Mouse (Mus musculus) right cerebral cortex, postnatal 36 days (tissue): ENCODE measurements around the gene Tspo.

Source experiments
- DNase-seq, 2 experiments: peaks; one replicate each; pipeline ENCODE4 v3.0.0; 2022; ENCODE audit warnings: low spot score in 2 of 2, mixed read lengths in 1 of 2

The Tspo gene

DNA sequence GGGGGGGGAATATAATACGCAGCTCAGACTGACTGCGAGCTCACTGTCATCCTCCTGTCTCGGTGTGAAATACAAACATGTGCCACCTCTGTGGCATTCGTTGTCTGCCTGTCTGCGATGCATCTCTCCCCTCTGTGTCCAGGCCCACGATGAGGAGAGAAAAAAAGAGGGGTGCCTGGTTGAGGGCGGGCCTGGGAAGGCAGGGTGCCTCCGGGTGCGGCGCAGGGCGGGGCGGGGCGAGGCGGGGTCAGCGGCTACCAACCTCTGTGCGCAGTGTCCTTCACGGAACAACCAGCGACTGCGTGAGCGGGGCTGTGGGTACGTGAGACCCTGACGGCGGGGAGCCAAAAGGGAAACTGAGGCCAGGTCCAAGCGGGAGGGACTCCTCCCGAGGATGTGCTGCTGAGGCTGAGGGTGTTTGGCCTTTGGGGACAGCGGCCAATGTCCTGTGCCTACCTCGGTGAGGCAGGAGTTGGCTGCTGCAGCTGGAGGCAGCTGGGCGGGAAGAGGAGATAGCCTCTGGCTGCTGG is at the start of gene Tspo, which contains the start of gene Mcat:
Tspo (plus strand) TSS at position 266 of the 530 bp plus-strand sequence.
Mcat (minus strand) TSS at position 461 of the 530 bp plus-strand sequence.
- DNase-seq: no peak

DNA sequence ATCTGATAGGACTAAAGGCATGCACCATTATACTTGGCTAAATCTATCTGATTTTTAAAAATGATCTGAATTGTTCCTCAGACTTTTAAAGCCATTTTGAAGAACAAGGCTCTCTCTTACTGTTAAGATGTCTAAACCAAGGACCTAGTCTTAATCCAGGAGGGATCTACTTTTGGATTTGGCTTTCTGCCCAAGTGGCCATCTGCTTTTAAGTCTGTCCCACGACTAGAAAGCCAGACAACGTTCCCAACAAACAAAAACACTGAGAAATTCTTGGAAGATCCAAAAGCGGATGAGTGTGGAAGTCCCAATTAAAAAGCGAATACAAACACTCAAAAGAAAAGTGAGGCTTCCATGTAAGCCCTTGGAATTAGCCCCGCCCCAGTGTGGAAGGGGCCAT is 48.4 kb upstream of the Tspo start:
- no peak for DNase-seq

DNA sequence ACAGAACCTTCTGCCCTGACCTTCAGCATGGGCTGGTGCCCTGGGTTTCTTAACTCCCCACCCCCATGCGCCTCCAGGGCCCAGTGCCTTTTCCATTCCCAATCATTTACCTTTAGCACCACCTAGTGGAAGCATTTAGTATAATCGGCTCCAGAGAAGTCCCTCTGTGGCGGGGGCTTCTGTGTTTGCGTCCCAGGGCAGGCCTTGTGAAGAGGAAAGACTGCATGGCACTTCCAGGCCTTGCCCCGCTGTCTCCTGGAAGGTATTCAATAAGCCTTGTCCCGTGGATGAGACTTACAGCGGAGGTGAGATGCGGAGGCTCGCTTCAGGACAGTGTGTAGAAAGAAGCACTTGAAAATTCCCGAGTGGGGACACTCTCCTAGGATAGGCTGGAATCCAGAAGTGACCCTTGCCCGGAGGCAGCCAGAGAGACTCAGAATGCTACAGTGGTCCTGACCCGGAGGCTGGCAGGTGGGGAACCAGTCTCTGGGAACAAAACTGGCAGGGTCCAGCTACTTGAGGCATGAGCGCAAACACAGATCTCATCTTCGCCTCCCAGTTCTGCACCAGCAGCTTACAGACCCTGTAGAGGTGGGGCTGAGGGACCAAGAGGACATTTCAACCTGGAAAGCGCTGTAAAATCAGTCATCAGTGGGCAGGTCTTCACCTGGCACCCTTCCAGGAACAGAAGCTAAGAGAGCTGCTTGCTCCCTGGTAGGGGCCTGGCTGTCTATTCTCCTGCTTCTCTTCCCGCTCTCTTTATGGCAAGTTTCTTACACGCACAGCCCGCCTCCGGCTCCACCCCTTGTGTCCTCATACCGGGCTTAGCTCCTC is 45.0 kb upstream of the Tspo start:
- peak in 1 of 2 experiments; percentile 19 for DNase-seq

DNA sequence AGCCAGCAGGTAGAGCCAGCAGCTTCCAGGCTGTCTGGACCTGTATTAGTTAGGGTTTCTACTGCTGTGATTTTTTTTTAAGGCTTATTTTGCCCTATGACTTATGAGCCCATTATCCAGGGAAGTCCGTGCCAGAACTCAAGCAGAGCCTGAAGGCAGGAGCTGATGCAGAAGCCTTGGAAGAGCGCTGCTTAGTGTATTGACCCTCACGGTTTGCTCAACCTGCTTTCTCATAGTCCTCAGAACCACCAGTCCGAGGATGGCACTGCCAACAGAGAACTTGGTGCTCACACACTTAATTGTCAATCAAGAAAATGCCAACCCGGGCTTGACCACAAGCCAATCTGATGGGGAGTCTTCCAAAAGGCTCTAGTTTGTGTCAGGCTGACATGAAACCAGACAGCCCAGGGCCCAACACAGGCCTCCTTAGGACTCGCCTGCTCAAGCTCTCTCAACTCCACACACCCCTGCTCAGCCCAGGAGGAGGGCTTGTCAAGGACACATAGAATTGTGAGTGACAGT is 42.5 kb upstream of the Tspo start:
- no peak for DNase-seq

DNA sequence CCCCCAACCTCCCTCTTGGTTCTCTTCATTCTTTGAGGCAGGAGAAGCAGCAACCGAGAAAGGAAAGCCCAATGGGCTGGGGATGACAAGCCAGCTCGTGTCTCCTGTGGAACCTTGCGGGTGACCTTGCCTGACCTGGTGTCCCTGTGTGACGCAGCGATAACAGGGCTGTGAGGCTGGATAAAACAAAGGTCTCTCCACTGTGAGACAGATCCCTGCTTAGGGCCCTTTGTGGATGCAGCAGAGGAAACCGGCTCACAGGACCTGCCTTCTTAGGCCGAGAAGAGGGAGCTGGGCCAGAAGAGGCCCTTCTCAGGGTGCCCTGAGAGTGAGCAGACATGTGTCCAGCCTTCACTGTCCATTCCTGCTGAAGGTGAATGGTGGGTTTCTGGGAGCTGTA is 40.2 kb upstream of the Tspo start:
- no peak for DNase-seq

DNA sequence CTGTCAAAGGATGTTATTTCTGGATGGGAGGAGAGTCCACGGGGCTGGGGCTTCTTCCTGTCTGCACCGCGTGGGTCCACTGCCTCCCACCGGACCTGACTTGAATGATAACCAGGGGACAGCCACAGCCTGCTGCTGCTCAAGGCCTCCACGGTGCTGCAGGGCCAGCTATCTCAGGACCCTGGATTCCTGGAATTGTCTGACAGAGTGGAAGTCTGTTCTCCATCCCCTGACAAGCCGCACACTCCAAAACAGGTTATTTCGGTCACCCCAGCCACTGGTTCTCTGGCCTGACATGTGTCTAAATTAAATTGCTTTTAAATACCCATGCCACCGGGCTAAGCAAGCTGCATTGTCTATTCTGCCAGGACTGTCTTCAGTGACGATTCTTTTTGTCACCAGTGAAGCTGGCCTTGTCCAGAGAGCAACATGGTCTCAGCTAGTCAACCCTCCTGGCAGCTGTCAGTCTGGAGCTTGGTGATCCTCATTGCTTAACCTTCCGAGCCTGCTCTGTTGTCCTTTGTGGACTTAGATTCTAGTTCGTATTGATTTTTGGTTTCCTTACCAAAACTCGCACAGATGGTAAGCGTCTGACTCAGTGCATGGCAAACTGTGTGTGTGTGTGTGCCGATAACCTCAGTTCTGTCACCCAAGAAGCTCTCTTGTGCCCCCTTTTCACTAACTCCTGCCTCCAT is 39.6 kb upstream of the Tspo start:
- DNase-seq: no peak

DNA sequence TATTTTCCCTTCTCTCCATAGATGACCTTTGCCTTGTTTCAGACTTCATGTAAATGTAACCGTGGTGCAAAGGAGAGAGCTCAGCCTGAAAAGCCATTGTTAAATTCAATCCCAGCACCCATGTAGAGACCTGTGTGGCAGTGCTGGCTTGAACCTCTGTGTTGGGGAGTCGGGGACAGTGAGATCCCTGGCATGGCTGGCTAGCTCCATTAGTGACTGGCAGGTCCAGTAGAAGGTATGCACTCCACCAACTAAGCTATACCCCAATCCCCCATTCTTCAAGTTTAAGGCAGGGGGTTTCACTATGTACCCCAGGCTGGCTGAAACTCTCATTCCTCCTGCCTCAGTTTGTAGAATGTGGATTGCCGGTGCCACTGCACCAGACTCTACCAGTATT is 39.1 kb upstream of the Tspo start:
- DNase-seq: no peak

DNA sequence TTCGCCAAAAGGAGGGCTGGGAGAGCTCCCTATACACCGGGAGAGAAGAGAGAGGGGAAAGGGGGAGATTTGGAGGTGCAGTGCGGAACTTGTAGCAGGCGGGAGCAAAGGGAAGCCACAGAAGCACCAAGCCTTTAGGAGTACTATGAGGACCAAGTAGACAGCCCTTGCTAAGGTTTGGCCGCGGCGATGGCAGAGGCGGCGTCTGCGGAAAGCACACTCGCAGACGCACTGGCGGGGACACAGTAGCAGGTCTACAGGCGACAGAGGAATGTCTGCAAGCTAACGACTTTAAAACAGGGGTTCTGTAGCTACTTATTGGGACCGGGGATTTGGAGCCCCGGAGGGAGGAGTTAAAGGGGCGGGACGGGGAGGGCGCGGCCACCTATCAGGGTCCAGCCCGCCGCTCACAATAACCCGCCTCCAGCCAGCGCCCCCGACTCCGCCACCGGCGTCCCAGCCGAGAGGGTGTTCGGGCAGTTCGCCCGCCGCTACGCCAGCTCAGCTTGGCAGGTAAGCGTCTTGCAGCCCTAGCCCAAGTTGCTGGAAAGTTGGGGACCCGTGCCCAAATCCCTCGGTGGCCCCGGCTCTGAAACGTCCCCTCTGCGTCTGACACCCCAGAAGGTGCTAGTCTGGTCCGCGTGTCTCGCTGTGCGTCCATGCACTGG is 36.8 kb upstream of the Tspo start, which contains the start of gene Bik:
Bik (plus strand) TSS at position 439 of the 668 bp plus-strand sequence.
- DNase-seq: no peak

DNA sequence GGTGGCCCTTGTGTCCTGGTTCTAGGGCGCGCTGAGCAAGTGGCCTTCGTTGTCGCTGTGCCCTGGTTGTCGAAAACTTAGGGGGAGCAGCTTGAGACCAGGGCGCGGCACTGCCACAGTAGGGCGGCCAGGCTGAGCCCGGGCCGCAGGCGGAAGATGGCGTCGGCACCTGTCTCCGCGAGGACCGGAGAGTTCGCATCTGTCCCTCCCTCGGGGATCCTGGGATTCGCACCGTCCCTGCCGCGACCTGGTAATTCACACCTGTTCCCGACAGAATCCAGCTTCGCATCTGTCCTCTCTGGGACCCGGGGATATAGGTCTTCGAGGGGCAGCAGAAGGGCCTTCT is 36.3 kb upstream of the Tspo start:
- no peak for DNase-seq

DNA sequence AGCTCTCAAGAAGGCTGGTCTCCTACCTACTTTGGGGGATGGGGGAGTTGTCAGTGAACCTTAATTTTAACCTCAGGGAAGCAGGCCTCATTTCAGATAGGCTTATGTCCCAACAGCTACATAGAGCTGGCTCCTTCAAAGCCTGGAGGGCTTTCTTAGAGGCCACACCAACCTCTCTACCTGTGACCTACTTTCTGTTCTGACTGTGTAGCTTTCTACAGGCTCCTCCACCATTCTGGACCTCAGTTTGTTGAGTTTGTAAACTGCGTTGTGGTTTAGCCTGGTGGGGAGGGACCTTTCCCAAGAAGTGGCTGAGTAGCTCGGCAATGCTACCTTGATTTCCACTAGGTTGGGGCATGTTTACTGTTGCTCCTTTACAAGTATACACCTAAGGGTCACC is 35.6 kb upstream of the Tspo start:
- no peak for DNase-seq

DNA sequence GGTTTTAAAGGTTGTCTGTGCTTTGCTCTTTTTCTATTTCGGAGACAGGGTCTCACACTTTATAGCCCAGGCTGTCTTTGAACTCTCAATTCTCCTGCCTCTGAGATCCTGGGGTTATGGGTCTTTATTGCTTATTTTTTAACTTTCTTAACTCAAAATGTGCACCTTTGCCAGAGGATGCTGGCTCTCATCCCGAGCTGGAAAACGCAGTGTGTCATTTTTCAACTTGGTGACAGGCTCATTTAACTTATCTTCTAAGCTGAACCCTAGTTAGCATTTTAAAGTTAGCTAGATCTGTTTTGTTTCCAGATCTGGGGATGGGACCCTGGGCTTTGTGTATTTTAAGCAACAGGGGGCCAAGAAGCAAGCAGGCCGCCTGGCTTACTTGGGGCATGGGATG is 34.5 kb upstream of the Tspo start:
- no peak for DNase-seq

DNA sequence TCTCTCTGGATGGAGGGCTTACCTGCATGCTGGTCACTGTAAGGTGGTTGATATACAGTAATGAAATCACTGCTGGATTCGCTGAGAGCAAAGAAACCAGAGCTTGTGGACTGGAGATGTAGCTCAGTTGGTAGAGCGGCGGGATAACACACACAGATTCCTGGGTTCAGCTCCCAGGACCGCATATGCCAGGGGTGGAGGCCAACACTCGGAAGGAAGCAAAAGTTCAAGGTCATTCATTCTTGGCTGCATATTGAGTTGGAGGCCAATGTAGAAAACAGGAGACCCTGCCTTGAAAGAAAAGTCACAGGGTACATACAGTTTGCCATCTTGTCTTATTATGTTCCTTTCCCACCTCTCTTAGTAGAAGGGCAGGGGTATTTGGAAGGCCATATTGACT is 33.6 kb upstream of the Tspo start:
- no peak for DNase-seq

DNA sequence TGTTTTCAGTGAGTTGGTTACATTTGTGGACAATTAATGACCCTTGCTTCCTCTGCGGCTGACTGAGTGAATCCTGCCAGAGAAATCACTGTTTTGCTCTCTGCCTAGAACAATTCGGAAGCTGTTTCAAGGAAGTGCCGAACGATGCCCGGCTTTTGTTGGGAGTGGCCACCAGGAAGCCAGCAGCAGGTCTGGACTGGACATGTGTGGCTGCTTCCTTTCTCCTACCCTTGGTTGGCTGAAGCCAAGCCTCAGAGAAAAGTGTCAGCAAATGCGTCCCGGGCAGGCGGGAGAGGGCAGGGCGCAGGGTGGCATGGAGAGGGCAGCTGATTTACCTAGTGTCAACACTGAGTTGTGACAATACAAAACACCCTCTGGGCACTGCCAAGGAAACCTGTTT is 33.2 kb upstream of the Tspo start:
- no peak for DNase-seq

DNA sequence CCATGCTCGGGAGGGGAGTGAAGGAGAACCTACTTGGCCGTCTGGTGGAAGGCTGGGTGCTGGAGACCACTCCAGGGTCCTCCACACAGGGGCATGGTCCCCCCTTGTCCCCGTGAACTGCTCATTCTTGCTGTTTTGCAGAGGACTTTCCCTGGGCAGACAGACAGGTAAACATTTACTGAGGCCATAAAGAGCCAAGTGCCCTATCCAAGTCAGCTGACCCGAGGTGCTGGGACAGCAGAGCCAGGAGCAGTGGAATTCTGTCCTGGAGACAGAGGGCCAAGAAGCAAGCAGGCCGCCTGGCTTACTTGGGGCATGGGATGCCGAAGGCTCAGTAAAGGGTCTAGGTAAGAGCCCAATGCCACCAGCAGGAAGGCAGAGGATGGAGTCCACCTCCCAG is 32.7 kb upstream of the Tspo start:
- no peak for DNase-seq

DNA sequence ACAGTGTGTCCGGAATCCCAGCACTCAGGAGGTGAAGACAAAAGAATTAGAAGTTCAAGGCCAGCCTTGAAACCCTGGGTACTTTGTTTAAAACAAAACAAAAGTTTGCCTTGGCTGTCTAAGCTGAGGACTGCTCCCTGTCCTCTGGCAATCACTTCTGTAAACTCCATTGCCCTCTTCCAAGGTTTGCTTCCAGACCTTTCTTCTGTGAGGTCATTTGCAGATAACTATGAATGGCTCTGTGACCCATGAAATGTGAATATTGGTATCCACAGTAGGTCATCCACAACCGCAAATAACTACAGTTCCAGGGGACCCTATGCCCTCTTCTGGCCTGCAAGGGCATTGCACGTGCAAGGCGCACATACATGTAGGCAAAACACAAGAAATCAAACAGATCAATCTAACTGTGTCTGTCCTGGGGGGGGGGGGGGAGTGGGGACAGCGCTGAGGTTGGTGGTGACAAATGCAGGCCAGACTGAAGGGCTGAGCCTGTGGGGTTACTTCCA is 31.4 kb upstream of the Tspo start:
- no peak for DNase-seq

DNA sequence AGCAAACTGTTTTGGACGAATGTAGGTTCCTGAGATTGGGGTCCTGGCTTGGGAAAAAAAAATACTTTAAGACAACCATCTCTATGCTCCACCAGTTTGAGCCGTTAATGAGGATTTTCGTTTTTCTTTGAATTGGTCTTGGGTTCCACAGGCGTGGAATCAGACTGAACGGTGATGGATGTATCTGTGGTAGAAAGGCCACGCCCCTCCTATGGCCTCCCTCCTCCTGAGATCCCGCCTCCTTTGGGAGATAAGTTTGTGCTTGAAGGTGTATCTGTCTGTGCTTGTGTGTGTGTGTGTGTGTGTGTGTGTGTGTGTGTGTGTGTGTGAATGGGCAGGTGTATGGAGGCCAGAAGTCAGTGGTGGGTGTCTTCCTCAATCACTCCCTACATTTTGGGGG is 30.8 kb upstream of the Tspo start:
- DNase-seq: no peak

DNA sequence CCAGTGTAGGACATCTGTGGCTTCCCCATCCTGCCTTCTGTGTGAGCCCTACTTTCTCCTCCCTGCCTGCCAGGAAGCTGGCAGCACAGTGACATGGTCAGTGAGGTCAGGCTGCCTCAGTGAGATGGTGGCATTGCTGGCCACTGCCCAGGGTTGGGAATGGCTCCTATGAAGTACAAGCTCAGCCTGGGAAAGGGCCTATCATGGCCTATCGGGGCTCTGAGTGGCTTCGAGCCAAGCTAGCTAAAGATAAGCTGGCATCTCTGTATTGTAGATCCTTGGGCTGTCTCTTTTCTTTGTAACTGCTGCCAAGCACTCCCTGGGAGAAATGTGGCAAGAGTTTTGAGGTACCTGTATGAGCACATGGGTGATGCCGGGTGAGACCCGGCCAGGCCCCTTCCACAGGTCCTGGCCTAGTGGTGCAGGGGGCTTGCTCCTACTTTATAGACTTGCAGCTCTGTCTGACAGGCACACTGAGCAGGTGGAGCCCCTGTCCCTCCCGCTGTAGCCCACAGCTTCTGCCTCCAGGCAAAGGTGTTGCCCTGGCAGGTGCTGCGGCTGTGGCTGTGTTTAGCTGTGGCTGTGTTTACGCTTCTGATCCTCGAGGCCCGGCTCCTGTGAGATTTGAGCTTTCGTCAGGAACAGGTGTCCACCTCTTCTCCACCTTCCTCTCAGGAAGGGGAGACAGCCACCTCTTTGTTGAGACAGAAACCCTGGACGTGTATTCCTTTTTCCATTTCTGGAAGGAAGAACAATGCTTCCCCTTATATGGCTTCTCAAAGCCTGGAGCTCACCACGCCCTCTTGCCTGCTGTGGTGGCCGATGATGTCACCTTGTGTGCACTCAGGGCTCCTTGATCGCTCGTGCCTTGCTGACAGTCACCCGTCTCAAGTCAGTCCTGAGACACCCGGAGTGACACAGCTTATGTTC is 28.2 kb upstream of the Tspo start:
- no peak for DNase-seq

DNA sequence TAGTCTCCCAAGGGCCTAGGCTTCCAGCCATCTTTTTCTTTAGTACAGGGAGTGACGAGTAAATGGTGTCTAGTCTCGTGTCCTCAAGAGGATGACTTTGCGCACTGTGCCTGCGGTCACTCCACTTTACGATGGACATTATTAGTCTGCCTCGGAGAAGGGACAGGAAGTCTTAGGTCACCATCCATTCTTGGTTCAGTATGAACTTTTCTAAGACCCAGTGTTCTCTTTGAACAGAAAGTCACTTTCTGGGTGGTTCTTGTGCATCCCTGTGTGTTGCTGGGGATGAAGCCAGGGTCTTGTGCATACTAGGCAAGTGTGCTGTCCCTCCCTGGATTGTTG is 27.5 kb upstream of the Tspo start:
- DNase-seq: no peak

DNA sequence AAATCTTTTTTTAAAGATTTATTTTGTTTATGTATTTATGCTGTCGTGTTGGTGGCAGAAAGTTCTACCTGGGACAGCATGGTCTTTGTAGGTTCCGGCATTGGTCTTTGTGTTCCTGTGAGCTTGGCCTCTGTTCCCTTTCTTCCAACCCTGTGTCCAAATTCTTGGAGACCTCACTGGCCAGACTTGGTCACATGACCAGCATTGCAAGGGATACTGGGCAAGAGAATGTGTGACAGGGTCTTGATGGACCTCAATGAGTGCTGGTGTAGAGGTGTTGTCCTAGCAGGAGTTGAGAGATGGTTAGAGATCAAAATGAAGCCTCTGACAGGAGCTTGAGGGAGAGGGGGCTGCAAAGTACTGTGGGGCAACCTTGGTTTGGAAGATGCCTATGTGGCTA is 24.5 kb upstream of the Tspo start:
- DNase-seq: no peak

DNA sequence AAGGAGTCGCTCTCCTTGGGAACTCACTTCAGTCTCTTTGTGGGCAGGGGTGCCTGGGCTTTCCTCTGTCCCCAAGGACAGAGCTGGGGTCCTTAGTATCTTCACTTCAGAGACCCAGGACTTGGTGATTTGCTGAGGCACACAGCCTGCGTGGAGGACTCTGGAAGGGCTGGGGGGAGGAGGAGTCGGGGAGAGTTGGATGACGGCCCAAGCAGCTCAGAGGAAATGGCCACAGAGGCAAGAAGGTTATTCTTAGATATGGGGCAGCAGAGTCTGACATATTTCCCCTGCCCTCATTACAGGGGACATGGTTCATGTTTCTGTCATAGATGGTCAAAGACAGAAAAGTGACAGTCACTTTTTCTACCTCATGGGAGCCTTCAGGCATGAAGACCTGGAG is 23.5 kb upstream of the Tspo start:
- DNase-seq: no peak

DNA sequence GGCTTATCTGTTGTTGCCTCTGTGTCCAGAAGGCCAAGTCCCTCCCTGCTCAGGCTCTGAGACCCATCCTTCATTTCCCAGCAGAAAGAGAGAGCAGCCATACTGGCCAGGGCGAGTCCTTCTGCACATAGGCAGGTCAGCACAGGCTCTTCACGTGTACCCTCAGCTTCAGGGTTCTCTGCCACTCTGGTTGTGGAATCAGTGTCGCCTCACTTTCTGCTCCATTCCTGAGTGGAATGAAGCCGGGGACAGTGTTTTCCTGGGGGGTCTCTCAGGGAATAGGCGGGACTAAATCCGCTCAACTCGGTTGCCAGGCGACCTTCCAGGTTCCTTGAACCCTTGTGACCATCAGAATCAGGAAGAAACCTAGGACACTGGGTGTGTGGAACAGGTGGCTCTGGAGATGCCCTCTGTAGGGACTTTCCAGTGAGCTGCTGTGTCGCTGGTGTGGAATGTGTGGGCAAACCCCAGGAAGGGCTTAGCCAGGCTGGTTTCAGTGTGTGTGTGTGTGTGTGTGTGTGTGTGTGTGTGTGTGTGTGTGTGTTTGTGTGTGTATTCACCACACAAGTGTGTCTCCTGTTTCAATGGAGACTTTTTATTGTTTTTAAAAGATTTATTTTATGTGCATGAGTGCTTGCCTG is 21.6 kb upstream of the Tspo start:
- DNase-seq: no peak
